21 mouse cellular contexts compared by ENCODE assay signal in the genomic region with DNA sequence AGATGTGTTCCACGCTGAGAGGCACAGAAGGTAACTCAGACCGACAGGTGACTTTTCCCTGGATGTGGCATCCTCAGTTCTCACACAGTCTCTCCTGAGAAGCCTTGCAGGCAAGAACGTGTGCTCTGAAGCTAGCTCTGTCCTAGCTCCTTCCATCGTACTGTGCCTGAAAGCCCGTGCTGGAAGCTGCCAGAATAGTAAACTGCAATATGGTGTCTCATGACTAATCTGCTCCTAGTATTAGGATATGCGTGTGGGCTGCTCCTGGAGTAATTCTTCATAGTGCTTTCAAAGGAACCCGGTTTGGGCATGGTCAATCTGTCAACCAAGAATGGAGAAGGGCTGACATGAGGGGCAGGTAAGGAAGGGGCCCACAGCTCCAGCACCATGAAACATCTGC. TPM values are rescaled to one million over a fixed set of nuclear protein-coding genes. Genes with fewer than 3 reads are reported as not detected.
"Had no signal": no experiment of that assay in that cellular context is flagged by ENCODE, and none has a peak within 500 bp of the region (broad histone marks: within the 10 kb centered on the region; RNA-seq: fewer than 3 reads in every experiment).

No protein-coding gene starts in this region.

- H3K4me3 ChIP-seq: limb, embryonic 15.5 days; midbrain, embryonic 15.5 days; neural tube, embryonic 12.5 days; stomach, embryonic 15.5 days had no signal

- ATAC-seq: lung, postnatal 0 days; midbrain, embryonic 15.5 days had no signal

- DNase-seq: kidney, adult 11 months; kidney, adult 9 months; kidney, postnatal 36 days; left cerebral cortex, postnatal 4 days; lung, adult 2 months; lung, postnatal 36 days; right cerebral cortex, postnatal 14 days; thymus, adult 2 months; thymus, postnatal 36 days had no signal

- H3K9ac ChIP-seq: limb, embryonic 15.5 days; midbrain, embryonic 15.5 days; neural tube, embryonic 12.5 days; stomach, embryonic 15.5 days had no signal

- H3K9me3 ChIP-seq: limb, embryonic 15.5 days; midbrain, embryonic 15.5 days; neural tube, embryonic 12.5 days; stomach, embryonic 15.5 days had no signal

- H3K27ac ChIP-seq: kidney, postnatal 0 days; limb, embryonic 15.5 days; midbrain, embryonic 15.5 days; neural tube, embryonic 12.5 days; stomach, embryonic 15.5 days had no signal

- H3K27me3 ChIP-seq: limb, embryonic 15.5 days; midbrain, embryonic 15.5 days; neural tube, embryonic 12.5 days; stomach, embryonic 15.5 days had no signal

- H3K4me2 ChIP-seq: limb, embryonic 15.5 days; midbrain, embryonic 11.5 days; midbrain, embryonic 15.5 days; neural tube, embryonic 12.5 days; stomach, embryonic 15.5 days had no signal

- H3K36me3 ChIP-seq: limb, embryonic 15.5 days; midbrain, embryonic 15.5 days; neural tube, embryonic 12.5 days; stomach, embryonic 15.5 days had no signal

RNA-seq across cellular contexts. Expression of gene Aanat, which starts 15.4 kb away (rescaled TPM):
- total RNA-seq: megakaryocyte progenitor cell, adult 5-6 weeks; monocyte, adult 5-6 weeks; neutrophil, adult 5-6 weeks had no signal
- polyA plus RNA-seq: intestine, embryonic 14.5 days; kidney, postnatal 0 days; limb, embryonic 15.5 days; lung, adult 2 months; lung, postnatal 0 days; midbrain, embryonic 11.5 days; neural tube, embryonic 12.5 days; spleen, adult 2 months; thymus, adult 2 months had no signal

RNA-seq across cellular contexts. Expression of gene Sphk1, which starts 40.1 kb away (rescaled TPM):
- total RNA-seq: monocyte, adult 5-6 weeks; neutrophil, adult 5-6 weeks had no signal
